Mouse (Mus musculus): ENCODE measurements at regions not wholly inside any gene's neighbourhood (a gene's known extent, or its start where the extent isn't known, plus 50 kb on each side); places are given as distances from the start of the nearest gene placed in this dataset.

GRCm38 (mm10) chrX:63136873-63137504 is 669.2 kb downstream of the 4931400O07Rik start:
- DNase-seq (peak; percentile 8), ATAC-seq (no peak)
- Histone ChIP-seq H3K4me1 (ENCODE audit: insufficient read depth) (no peaks in the 10 kb centered on the region), H3K9ac (no peak overlapping the region), H3K9me3 (ENCODE audit: low read length) (no peaks in the 10 kb centered on the region), H3K27me3 (ENCODE audit: insufficient read depth, low read length) (no peaks in the 10 kb centered on the region), H3K27ac (ENCODE audit: low read depth, low read length) (no peak overlapping the region), H3K36me3 (ENCODE audit: insufficient read depth) (no peaks in the 10 kb centered on the region), H3K4me3 (ENCODE audit: low read depth, low read length) (no peak overlapping the region), H3K4me2 (ENCODE audit: low read depth) (no peak overlapping the region)
- TF ChIP-seq CTCF (IDR thresholded peaks at IDR 0.05; ENCODE audit: low read depth) = no peak

Data from forebrain, postnatal 0 days (tissue).